Mouse (Mus musculus): ENCODE measurements around the gene Cdk6. TPM values are rescaled to one million over a fixed set of nuclear protein-coding genes. Genes with fewer than 3 reads are reported as not detected.
A peak's percentile ranks its signal among the peaks of the same experiment; 100 is the strongest.

Gene Cdk6
- total and polyA plus RNA-seq, 3 experiments = 40.4 to 171 (median 50.8) TPM

DNA sequence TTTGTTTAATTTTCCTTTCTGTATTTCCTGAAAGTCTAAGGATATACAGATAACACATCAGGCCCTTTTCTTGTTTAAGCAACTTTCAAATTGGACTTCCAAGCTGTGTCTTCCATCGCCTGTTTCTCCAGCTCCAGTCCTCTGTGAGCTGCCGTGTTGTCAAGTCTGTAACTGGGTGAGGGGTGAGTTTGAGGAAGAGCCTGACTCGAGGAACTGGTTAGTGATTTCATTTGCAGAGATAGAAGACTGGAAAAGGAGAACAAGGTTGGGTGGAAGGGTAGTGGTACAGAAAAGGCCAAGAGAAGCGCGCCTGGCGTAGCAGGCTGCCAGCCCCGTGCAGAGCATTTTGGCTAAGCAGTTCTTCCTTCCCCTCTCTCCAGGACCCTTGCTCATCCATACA, 120.1 kb downstream of the Cdk6 start:
- H3K79me2 ChIP-seq (replicated peaks; ENCODE audit: control insufficient read depth, extremely low read depth, insufficient read depth, poor library complexity, severe bottlenecking) = peaks cover 62% of the 10 kb centered on the region
- peaks cover 40 to 73% of the 10 kb centered on the region in 2 experiments for H3K4me1 ChIP-seq (ENCODE audit: control insufficient read depth in 1 of 2, insufficient read depth in 2 of 2)
- TF ChIP-seq MEF2A (IDR thresholded peaks at IDR 0.05; ENCODE audit: borderline replicate concordance, low read depth, low read length) (no peak), E2F4 (IDR thresholded peaks at IDR 0.05; ENCODE audit: insufficient replicate concordance, low read depth, low read length) (no peak), EP300 (IDR thresholded peaks at IDR 0.05; ENCODE audit: low read length) (no peak), ZMIZ1 (IDR thresholded peaks at IDR 0.05; ENCODE audit: low read depth, low read length) (no peak), POLR2AphosphoS2 (IDR thresholded peaks at IDR 0.05; ENCODE audit: low read depth, low read length) (no peak)
- no peaks in the 10 kb centered on the region for H3K27me3 ChIP-seq (replicated peaks)
- dilution Hi-C loops (cut with MboI; ENCODE audit: extremely low pct_ligation_motif_present, extremely low pct_unique_long_range_greater_than_20kb, low sequenced_read_pairs) = no loop called here
- H3K9ac ChIP-seq (ENCODE audit: insufficient read depth, low read depth) = peak overlapping the region; percentile 21; the same call in 1 of the 2 replicates
- H3K4me2 ChIP-seq (ENCODE audit: insufficient read depth, low read depth, poor library complexity, severe bottlenecking) = no peak overlapping the region; the same call in 1 of the 2 replicates
- H3K27ac ChIP-seq (ENCODE audit: insufficient read depth, low read depth) = peak overlapping the region; percentile 32; the same call in 1 of the 2 replicates
- in situ Hi-C loops (cut with MboI; ENCODE audit: low pct_ligation_motif_present, low pct_unique_long_range_greater_than_20kb, low sequenced_read_pairs) = no loop called here
- peak; percentile 41 for DNase-seq (ENCODE audit: extremely low read depth)
- H3K36me3 ChIP-seq (replicated peaks in 1 of 2; ENCODE audit: control insufficient read depth in 1 of 2, insufficient read depth in 1 of 2, low read length in 1 of 2) = peaks cover 17 to 44% of the 10 kb centered on the region in 2 experiments
- H3K9me3 ChIP-seq (replicated peaks; ENCODE audit: low read length) = no peaks in the 10 kb centered on the region
- no peak overlapping the region for H3K4me3 ChIP-seq (replicated peaks in 1 of 3; ENCODE audit: low read depth in 2 of 3, low read length in 2 of 3, poor library complexity in 1 of 3)

DNA sequence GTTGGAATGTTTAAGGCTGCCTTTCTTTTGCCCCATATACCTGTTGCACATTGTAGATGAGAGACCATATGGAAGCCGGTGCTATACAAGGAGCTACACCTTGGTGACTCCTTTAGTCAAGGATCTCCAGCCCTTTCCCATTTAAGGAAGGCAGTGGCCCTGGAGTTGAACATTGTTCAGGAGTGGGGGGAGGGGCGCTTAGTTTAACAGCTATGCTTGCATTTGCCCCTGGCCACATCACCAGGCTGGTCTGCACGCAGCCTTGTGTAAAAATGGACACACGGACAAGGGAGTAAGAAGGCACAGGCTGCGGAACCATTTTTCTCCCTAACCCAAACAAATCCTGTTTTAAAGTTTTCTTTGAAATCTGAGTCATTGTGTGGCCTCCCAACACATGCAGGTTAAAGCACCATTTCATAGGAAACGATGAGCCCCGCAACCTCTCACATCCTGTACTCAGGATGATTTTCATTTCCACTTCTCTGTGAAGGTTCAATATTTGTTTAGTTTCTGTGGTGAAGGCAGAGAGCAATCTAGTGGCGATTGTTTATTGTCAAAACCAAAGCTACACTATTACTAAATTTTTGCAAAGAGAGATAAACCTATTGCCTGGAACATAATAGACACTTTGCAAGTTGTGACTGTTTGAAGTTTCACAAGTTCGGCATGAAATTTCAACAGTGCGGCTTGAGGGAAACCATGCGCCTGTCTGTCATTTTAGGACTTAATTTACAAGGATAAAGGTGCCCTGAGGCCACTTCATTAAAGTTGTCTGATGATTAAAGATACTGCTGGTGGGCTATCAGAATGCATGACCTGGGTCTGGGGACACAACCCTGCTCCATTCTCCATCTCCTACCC, 121.8 kb downstream of the Cdk6 start:
- in situ Hi-C loops (cut with MboI; ENCODE audit: low pct_ligation_motif_present, low pct_unique_long_range_greater_than_20kb, low sequenced_read_pairs) = no loop called here
- dilution Hi-C loops (cut with MboI; ENCODE audit: extremely low pct_ligation_motif_present, extremely low pct_unique_long_range_greater_than_20kb, low sequenced_read_pairs) = no loop called here
- H3K4me3 ChIP-seq (replicated peaks in 1 of 3; ENCODE audit: low read depth in 2 of 3, low read length in 2 of 3, poor library complexity in 1 of 3) = no peak overlapping the region
- no peak overlapping the region for H3K9ac ChIP-seq (ENCODE audit: insufficient read depth, low read depth)
- H3K9me3 ChIP-seq (replicated peaks; ENCODE audit: low read length) = no peaks in the 10 kb centered on the region
- peaks cover 25 to 56% of the 10 kb centered on the region in 2 experiments for H3K36me3 ChIP-seq (replicated peaks in 1 of 2; ENCODE audit: control insufficient read depth in 1 of 2, insufficient read depth in 1 of 2, low read length in 1 of 2)
- H3K4me2 ChIP-seq (ENCODE audit: insufficient read depth, low read depth, poor library complexity, severe bottlenecking) = no peak overlapping the region
- TF ChIP-seq RCOR1 (conservative IDR thresholded peaks at IDR 0.05; ENCODE audit: low read depth, low read length) = peak; percentile 41; the same call in 1 of the 2 replicates
- no peak for TF ChIP-seq NELFE (IDR thresholded peaks at IDR 0.05; ENCODE audit: low read depth, low read length)
- no peak for TF ChIP-seq ZC3H11A (IDR thresholded peaks at IDR 0.05; ENCODE audit: low read depth, low read length)
- no peak for TF ChIP-seq CTCF (conservative IDR thresholded peaks at IDR 0.05 in 1 of 2, IDR thresholded peaks at IDR 0.05 in 1 of 2; ENCODE audit: low read depth in 2 of 2, low read length in 2 of 2)
- peak; percentile 47 for TF ChIP-seq ETS1 (conservative IDR thresholded peaks at IDR 0.05; ENCODE audit: low read depth, low read length)
- no peak for TF ChIP-seq MAZ (IDR thresholded peaks at IDR 0.05; ENCODE audit: low read depth, low read length)
- no peak for TF ChIP-seq E2F4 (IDR thresholded peaks at IDR 0.05; ENCODE audit: insufficient replicate concordance, low read depth, low read length)
- TF ChIP-seq MAX (IDR thresholded peaks at IDR 0.05; ENCODE audit: low read length) = 0 out of 2 replicates have a peak, but pooled peaks have one; percentile 12
- no peak; the same call in 1 of the 2 replicates for TF ChIP-seq MXI1 (IDR thresholded peaks at IDR 0.05; ENCODE audit: low read depth, low read length)
- TF ChIP-seq PAX5 (IDR thresholded peaks at IDR 0.05; ENCODE audit: low read length) = no peak
- TF ChIP-seq JUND (conservative IDR thresholded peaks at IDR 0.05; ENCODE audit: low read depth, low read length) = no peak
- no peak for TF ChIP-seq ELF1 (IDR thresholded peaks at IDR 0.05; ENCODE audit: low read depth, low read length)
- TF ChIP-seq ZMIZ1 (IDR thresholded peaks at IDR 0.05; ENCODE audit: low read depth, low read length) = no peak
- peak; percentile 25; the same call in 1 of the 2 replicates for TF ChIP-seq BHLHE40 (IDR thresholded peaks at IDR 0.05; ENCODE audit: low read depth, low read length)
- TF ChIP-seq CHD2 (IDR thresholded peaks at IDR 0.05; ENCODE audit: low read length) = 0 out of 2 replicates have a peak, but pooled peaks have one; percentile 17
- no peak for TF ChIP-seq GABPA (IDR thresholded peaks at IDR 0.05; ENCODE audit: insufficient replicate concordance, low read depth, low read length)
- no peak for TF ChIP-seq CHD1 (IDR thresholded peaks at IDR 0.05; ENCODE audit: low read depth, low read length)
- 0 out of 2 replicates have a peak, but pooled peaks have one; percentile 37 for TF ChIP-seq SIN3A (IDR thresholded peaks at IDR 0.05; ENCODE audit: low read length)
- TF ChIP-seq IRF4 (IDR thresholded peaks at IDR 0.05; ENCODE audit: low read depth, low read length) = peak; percentile 74
- TF ChIP-seq POLR2A (IDR thresholded peaks at IDR 0.05; ENCODE audit: low read depth, low read length) = no peak
- peak; percentile 10; the same call in 1 of the 2 replicates for TF ChIP-seq JUN (IDR thresholded peaks at IDR 0.05; ENCODE audit: insufficient read depth, low read depth, low read length)
- TF ChIP-seq EP300 (IDR thresholded peaks at IDR 0.05; ENCODE audit: low read length) = peak; percentile 71
- 0 out of 2 replicates have a peak, but pooled peaks have one; percentile 24 for TF ChIP-seq KAT2A (IDR thresholded peaks at IDR 0.05; ENCODE audit: insufficient replicate concordance, low read length)
- TF ChIP-seq ZKSCAN1 (IDR thresholded peaks at IDR 0.05; ENCODE audit: borderline replicate concordance, low read depth, low read length) = no peak
- TF ChIP-seq UBTF (IDR thresholded peaks at IDR 0.05; ENCODE audit: low read depth, low read length) = no peak
- TF ChIP-seq MYC (IDR thresholded peaks at IDR 0.05; ENCODE audit: low read depth, low read length) = no peak
- no peak for TF ChIP-seq ZNF384 (IDR thresholded peaks at IDR 0.05; ENCODE audit: low read depth, low read length)
- H3K27me3 ChIP-seq (replicated peaks) = no peaks in the 10 kb centered on the region
- DNase-seq (ENCODE audit: extremely low read depth) = no peak
- H3K27ac ChIP-seq (ENCODE audit: insufficient read depth, low read depth) = peak overlapping the region; percentile 6; the same call in 1 of the 2 replicates
- H3K4me1 ChIP-seq (ENCODE audit: control insufficient read depth in 1 of 2, insufficient read depth in 2 of 2) = peaks cover 40 to 82% of the 10 kb centered on the region in 2 experiments
- peaks cover 69% of the 10 kb centered on the region for H3K79me2 ChIP-seq (replicated peaks; ENCODE audit: control insufficient read depth, extremely low read depth, insufficient read depth, poor library complexity, severe bottlenecking)

All from CH12.LX (cell line).